Mouse (Mus musculus): ENCODE measurements at regions not wholly inside any gene's neighbourhood (a gene's known extent, or its start where the extent isn't known, plus 50 kb on each side); places are given as distances from the start of the nearest gene placed in this dataset.

DNA sequence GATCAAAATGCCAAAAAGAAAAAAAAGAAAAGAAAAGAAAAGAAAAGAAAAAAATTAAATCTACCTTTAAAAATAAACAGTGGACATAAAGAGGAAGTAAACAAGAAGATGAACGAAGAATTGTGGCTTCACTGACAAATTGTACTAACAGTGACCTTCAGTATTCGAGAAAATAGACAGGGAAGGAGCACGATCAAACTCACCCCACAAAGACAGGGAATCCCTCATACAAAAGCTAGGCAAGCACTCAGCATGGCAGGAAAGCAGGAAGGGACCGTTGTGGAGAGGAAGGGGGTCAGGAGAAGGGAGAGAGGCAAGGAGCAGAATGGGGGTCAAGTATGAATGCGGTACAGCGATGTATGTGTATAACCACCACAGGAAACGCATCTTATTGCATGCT, 74.6 kb upstream of the Cnot2 start:
- no peak for TF ChIP-seq CTCF (IDR thresholded peaks at IDR 0.05; ENCODE audit: borderline replicate concordance, insufficient read depth, low read depth, low read length)
- TF ChIP-seq POLR2A (IDR thresholded peaks at IDR 0.05; ENCODE audit: borderline replicate concordance, insufficient read depth, low read length), result no peak
